Mouse (Mus musculus) stomach, postnatal 0 days (tissue): ENCODE results near the gene Sipa1l2. TPM values are rescaled to one million over a fixed set of nuclear protein-coding genes. Genes with fewer than 3 reads are reported as not detected.
A peak's percentile ranks its signal among the peaks of the same experiment; 100 is the strongest.

Experiments
- ATAC-seq: fragments of 200-750 bp; cut with Nextera tagmentation; 2 replicates; pipeline ENCODE4 v1.8.0; 2017; ENCODE audit not compliant: low FRiP score, low TSS enrichment
- DNase-seq: peaks from one replicate; pipeline ENCODE4 v3.0.0-alpha.2; 2016; ENCODE audit warnings: low spot score
- H3K27ac ChIP-seq: fragments of 300-500 bp; sonication (generic); replicated peaks from 2 replicates; pipeline ENCODE4 v1.5.1; 2014; ENCODE audit warnings: mild to moderate bottlenecking, control low read depth
- H3K27me3 ChIP-seq: fragments of 300-500 bp; sonication (generic); 2 replicates; pipeline ENCODE4 v1.6.1; 2014; ENCODE audit warnings: low read length; ENCODE audit not compliant: control insufficient read depth, insufficient read depth
- H3K36me3 ChIP-seq: fragments of 300-500 bp; sonication (generic); 2 replicates; pipeline ENCODE4 v1.6.1; 2014; ENCODE audit warnings: low read length, mixed read lengths; ENCODE audit not compliant: control insufficient read depth, insufficient read depth
- H3K4me1 ChIP-seq: fragments of 300-500 bp; sonication (generic); replicated peaks from 2 replicates; pipeline ENCODE4 v1.6.1; 2014; ENCODE audit warnings: antibody characterized with exemption; ENCODE audit not compliant: control insufficient read depth, insufficient read depth
- H3K4me2 ChIP-seq: fragments of 300-500 bp; sonication (generic); replicated peaks from 2 replicates; pipeline ENCODE4 v1.6.1; 2014; ENCODE audit warnings: low read depth, mild to moderate bottlenecking, control low read depth, moderate library complexity
- H3K4me3 ChIP-seq: fragments of 300-500 bp; sonication (generic); 2 replicates; pipeline ENCODE4 v1.5.1; 2014; ENCODE audit warnings: low read depth, low read length, control low read depth
- H3K9ac ChIP-seq: fragments of 300-500 bp; sonication (generic); 2 replicates; pipeline ENCODE4 v1.6.1; 2014; ENCODE audit warnings: mild to moderate bottlenecking, low read length, control low read depth, mixed read lengths
- H3K9me3 ChIP-seq: fragments of 300-500 bp; sonication (generic); 2 replicates; pipeline ENCODE4 v1.6.1; 2016; ENCODE audit warnings: low read length; ENCODE audit not compliant: control insufficient read depth
- CTCF ChIP-seq: IDR thresholded peaks from 2 replicates; pipeline ENCODE4 v1.5.1; 2016; ENCODE audit warnings: antibody characterized with exemption, low read depth, mild to moderate bottlenecking, moderate library complexity
- EP300 ChIP-seq: optimal IDR thresholded peaks from 2 replicates; pipeline ENCODE3; 2016; ENCODE audit warnings: antibody characterized with exemption
- WGBS: fragments of 180-500 bp; shearing (Covaris S2); extraction: QIAGEN DNeasy Blood & Tissue Kit; methylation state at CpG from one replicate; pipeline ENCODE4 v1.1.7; 2014; 5-methylcytosine and 5-hydroxymethylcytosine counted together
- polyA plus RNA-seq: library from polyadenylated mRNA; unstranded; fragments of >200 nt; fragmentation: Nextera tagmentation; extraction: Ambion mirVana; gene quantifications from 2 replicates; pipeline ENCODE4 v1.2.1, GENCODE M21; 2015

Gene Sipa1l2
- polyA plus RNA-seq, 1 experiment from 2014 or later = 3.1 TPM

GRCm38 (mm10) chr8:125372596-125372995 lies 197.0 kb downstream of the Sipa1l2 start:
- Histone ChIP-seq H3K4me1 (peaks cover 11% of the 10 kb centered on the region), H3K36me3 (no peaks in the 10 kb centered on the region), H3K4me3 (no peak overlapping the region), H3K27ac (peak overlapping the region; percentile 49; the same call in 1 of the 2 replicates), H3K27me3 (no peaks in the 10 kb centered on the region), H3K9ac (no peak overlapping the region), H3K9me3 (no peaks in the 10 kb centered on the region), H3K4me2 (no peak overlapping the region)
- ATAC-seq (no peak), DNase-seq (no peak)
- TF ChIP-seq CTCF (no peak), EP300 (no peak)
- WGBS = 75% methylated on average over 4 of the region's 4 CpGs

DNA sequence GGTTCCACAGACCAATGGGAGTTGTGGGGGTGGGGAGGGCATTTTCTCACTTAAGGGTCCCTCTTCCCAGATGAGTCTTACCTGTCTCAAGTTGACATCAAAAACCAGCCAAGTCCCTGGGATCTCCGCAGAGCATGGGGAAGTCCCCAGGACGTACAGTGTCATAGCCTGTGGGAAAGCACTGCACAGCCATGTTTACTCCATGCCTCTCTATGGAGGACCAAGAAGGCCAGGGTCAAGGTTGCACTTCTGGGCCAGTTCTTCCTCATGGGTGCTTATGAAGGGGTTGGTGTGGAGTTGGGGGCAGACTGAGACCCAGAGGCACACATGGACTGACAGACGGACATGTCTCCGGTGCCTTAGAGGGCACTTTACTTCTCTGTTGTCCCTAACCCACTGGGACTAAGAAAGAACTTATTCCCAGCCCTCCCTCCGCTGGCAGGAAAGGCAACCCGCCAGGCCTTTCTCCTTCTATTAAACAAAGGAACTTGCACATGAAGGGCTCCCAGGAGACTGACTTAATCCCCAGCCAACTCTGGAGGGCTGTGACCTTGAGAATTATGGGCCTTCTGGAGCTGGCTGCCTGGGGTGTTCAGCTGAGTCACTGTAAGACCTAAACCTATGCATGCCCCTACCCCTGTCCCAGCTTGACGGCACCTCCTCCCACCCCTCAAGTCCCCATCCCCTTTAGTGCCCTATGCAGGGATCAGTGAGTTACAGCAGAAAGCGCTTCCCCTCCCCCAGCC lies 199.9 kb downstream of the Sipa1l2 start:
- H3K27ac ChIP-seq = peak overlapping the region; percentile 45
- no peak overlapping the region; the same call in 1 of the 2 replicates for H3K4me2 ChIP-seq
- 44% methylated on average over 8 of the region's 8 CpGs for WGBS
- ATAC-seq (no peak), DNase-seq (no peak)
- H3K36me3 ChIP-seq = no peaks in the 10 kb centered on the region
- H3K9me3 ChIP-seq = no peaks in the 10 kb centered on the region
- peaks cover 11% of the 10 kb centered on the region for H3K4me1 ChIP-seq
- H3K4me3 ChIP-seq = no peak overlapping the region
- H3K9ac ChIP-seq = no peak overlapping the region
- TF ChIP-seq EP300 = no peak
- TF ChIP-seq CTCF = no peak
- no peaks in the 10 kb centered on the region for H3K27me3 ChIP-seq

- ATAC-seq = no peak
- TF ChIP-seq CTCF (no peak), EP300 (no peak)
- no peak overlapping the region for H3K4me2 ChIP-seq
- no peaks in the 10 kb centered on the region for H3K9me3 ChIP-seq
- no peak overlapping the region for H3K9ac ChIP-seq
- H3K27me3 ChIP-seq = no peaks in the 10 kb centered on the region
- peaks cover 11% of the 10 kb centered on the region for H3K4me1 ChIP-seq
- H3K36me3 ChIP-seq = no peaks in the 10 kb centered on the region
- no peak overlapping the region for H3K4me3 ChIP-seq
- DNase-seq = no peak
- no peak overlapping the region for H3K27ac ChIP-seq
- WGBS = 47% methylated on average over 4 of the region's 4 CpGs
Observed at GRCm38 (mm10) chr8:125368341-125369035, 201.1 kb downstream of the Sipa1l2 start.

Other genes with a start within 250 kb of the Sipa1l2 start
- gene Map10, start 100.0 kb upstream of the Sipa1l2 start, polyA plus RNA-seq = 1.8 and 2.2 TPM in 2 replicates
- gene Ntpcr, start 160.2 kb upstream of the Sipa1l2 start, polyA plus RNA-seq = 32.2 and 34.1 TPM in 2 replicates